Mouse (Mus musculus) G1E (cell line): ENCODE data around the gene Top3b. TPM values are rescaled to one million over a fixed set of nuclear protein-coding genes. Genes with fewer than 3 reads are reported as not detected.
A peak's percentile ranks its signal among the peaks of the same experiment; 100 is the strongest.

Experiments
- ATAC-seq: 2 replicates; pipeline ENCODE4 v1.8.0; 2016; ENCODE audit warnings: mild to moderate bottlenecking; ENCODE audit not compliant: insufficient number of reproducible peaks, poor library complexity, low FRiP score, severe bottlenecking; ENCODE audit errors: extremely low read depth
- DNase-seq: peaks from one replicate; pipeline ENCODE4 v3.0.0; 2012; ENCODE audit warnings: low spot score
- H3K27me3 ChIP-seq: 2 replicates; pipeline ENCODE4 v1.6.1; 2012; ENCODE audit warnings: mild to moderate bottlenecking, low read length, inconsistent platforms; ENCODE audit not compliant: insufficient read depth
- H3K36me3 ChIP-seq: replicated peaks from 2 replicates; pipeline ENCODE3; 2012; ENCODE audit warnings: mild to moderate bottlenecking, inconsistent platforms
- H3K4me1 ChIP-seq: 2 replicates; pipeline ENCODE4 v1.6.1; 2012; ENCODE audit warnings: low read depth, low read length, inconsistent platforms, mixed read lengths; ENCODE audit not compliant: insufficient read depth
- H3K4me3 ChIP-seq: 2 replicates; pipeline ENCODE4 v1.5.1; 2012; ENCODE audit warnings: low read depth, mild to moderate bottlenecking, inconsistent platforms, low read length, moderate library complexity, mixed read lengths
- H3K9me3 ChIP-seq: replicated peaks from 2 replicates; pipeline ENCODE4 v1.6.1; 2012; ENCODE audit warnings: inconsistent platforms
- CTCF ChIP-seq: IDR thresholded peaks from 2 replicates; pipeline ENCODE4 v1.5.1; 2012; ENCODE audit warnings: low read depth, low read length, inconsistent platforms, mixed read lengths
- GATA1 ChIP-seq: IDR thresholded peaks from 2 replicates; pipeline ENCODE4 v1.6.1; 2012; ENCODE audit warnings: borderline replicate concordance, low read length, inconsistent platforms, mixed read lengths
- GATA2 ChIP-seq: IDR thresholded peaks from 2 replicates; pipeline ENCODE4 v1.6.1; 2012; ENCODE audit warnings: low read depth, low read length, inconsistent platforms, borderline replicate concordance
- POLR2AphosphoS5 ChIP-seq: IDR thresholded peaks from 2 replicates; pipeline ENCODE4 v1.6.1; 2012; ENCODE audit warnings: low read depth, low read length, inconsistent platforms; ENCODE audit not compliant: insufficient replicate concordance
- TAL1 ChIP-seq: conservative IDR thresholded peaks from 2 replicates; pipeline ENCODE4 v1.6.1; 2012; ENCODE audit warnings: low read depth, low read length, inconsistent platforms, mixed read lengths
- polyA plus RNA-seq: library from polyadenylated mRNA; stranded (reverse); fragments of >175 nt; gene quantifications from 2 replicates; pipeline ENCODE4 v1.2.3, GENCODE M21; 2012
- total RNA-seq, 2 experiments: library from RNA; stranded (forward) in 1 of 2; stranded (reverse) in 1 of 2; fragments of 200-1000 nt in 1 of 2; fragments of >200 nt in 1 of 2; fragmentation: Nextera tagmentation in 1 of 2; gene quantifications; 2 replicates each; pipeline ENCODE4 v1.2.3; 2014 to 2017

Top3b gene
- total and polyA plus RNA-seq, 3 experiments = 24.7 to 96.6 (median 59.1) TPM

- H3K4me3 ChIP-seq = peak overlapping the region; percentile 74; the same call in 1 of the 2 replicates
- no peaks in the 10 kb centered on the region for H3K27me3 ChIP-seq
- H3K36me3 ChIP-seq = peaks cover 63% of the 10 kb centered on the region
- DNase-seq = no peak
- no peak for TF ChIP-seq CTCF
- TF ChIP-seq GATA2 = no peak
- no peak for TF ChIP-seq TAL1
- peaks cover 31% of the 10 kb centered on the region for H3K4me1 ChIP-seq
- H3K9me3 ChIP-seq = no peaks in the 10 kb centered on the region
- no peak for ATAC-seq
These were observed 25.5 kb downstream of the Top3b start for GRCm38 (mm10) chr16:16896015-16896381.

GRCm38 (mm10) chr16:16896382-16897055 is 26.0 kb downstream of the Top3b start, which contains the start of gene Ppm1f:
Gene Ppm1f, plus strand, starts transcription at chr16:16896469.
- Histone ChIP-seq H3K36me3 (peaks cover 58% of the 10 kb centered on the region), H3K9me3 (no peaks in the 10 kb centered on the region), H3K4me3 (peak within 1 kb of the TSS; percentile 74), H3K27me3 (no peaks in the 10 kb centered on the region), H3K4me1 (peaks cover 31% of the 10 kb centered on the region)
- DNase-seq = peak; percentile 93
- TF ChIP-seq TAL1 = no peak
- peak; percentile 79 for TF ChIP-seq CTCF
- peak; percentile 75 for ATAC-seq

DNA sequence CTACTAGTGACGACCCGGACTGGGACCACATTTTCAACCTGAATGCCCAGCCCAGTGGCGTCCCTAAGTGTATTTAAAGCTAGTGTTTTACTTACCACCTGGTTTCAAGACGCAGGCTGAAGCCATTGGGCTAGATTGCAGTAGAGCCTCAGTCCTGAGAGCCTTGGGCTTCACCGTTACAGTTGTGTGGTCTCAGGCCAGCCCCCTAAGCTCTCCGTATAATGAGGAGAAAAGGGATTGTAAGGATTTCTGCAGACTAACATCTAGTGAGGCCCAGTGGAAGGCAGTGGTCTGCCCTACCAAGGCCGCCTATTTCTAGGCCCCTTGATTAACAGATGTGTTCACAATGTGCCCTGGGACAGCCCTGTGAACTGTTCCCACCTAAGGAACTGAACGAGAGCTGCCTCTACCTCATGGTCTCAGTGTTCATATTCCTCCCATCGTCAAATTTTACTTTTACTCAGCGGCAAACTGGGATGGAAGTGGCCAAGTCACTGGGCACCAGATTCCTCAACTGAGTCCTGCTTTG is 26.6 kb downstream of the Top3b start:
- no peak for TF ChIP-seq TAL1
- no peak for TF ChIP-seq CTCF
- no peak for TF ChIP-seq POLR2AphosphoS5
- TF ChIP-seq GATA2 = no peak
- no peak for TF ChIP-seq GATA1
- peaks cover 56% of the 10 kb centered on the region for H3K36me3 ChIP-seq

DNA sequence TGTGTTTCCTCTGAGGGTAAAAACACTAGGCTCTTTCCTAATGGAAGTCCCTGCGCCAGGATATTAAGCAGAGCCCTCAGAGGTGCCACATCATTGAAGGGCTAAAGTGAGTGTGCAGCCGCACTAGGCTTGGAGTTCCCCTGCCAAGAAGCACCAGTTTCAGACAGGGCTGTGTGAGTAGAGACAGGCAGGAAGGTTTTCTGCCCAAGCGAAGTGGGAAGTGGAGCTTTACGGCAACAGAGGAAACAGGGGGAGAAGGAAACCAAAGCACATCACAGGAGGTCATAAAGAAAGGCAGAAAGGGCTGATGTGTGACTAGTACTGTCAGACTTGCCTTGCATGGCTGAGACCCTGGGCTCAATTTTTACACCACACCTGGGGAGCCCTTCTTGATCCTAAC is 31.8 kb downstream of the Top3b start:
- peaks cover 66% of the 10 kb centered on the region for H3K36me3 ChIP-seq
- no peaks in the 10 kb centered on the region for H3K27me3 ChIP-seq
- H3K9me3 ChIP-seq = no peaks in the 10 kb centered on the region
- DNase-seq = no peak
- no peak for ATAC-seq
- peaks cover 15% of the 10 kb centered on the region for H3K4me1 ChIP-seq
- H3K4me3 ChIP-seq = no peak overlapping the region
- TF ChIP-seq TAL1 (no peak), GATA2 (no peak), CTCF (no peak), GATA1 (no peak), POLR2AphosphoS5 (no peak)

More for the DNA sequence above, 26.6 kb downstream of the Top3b start:
- H3K27me3 ChIP-seq = no peaks in the 10 kb centered on the region
- H3K4me3 ChIP-seq = peak overlapping the region; percentile 74
- no peaks in the 10 kb centered on the region for H3K9me3 ChIP-seq
- peak; percentile 30 for DNase-seq
- peaks cover 31% of the 10 kb centered on the region for H3K4me1 ChIP-seq
- ATAC-seq = no peak

DNA sequence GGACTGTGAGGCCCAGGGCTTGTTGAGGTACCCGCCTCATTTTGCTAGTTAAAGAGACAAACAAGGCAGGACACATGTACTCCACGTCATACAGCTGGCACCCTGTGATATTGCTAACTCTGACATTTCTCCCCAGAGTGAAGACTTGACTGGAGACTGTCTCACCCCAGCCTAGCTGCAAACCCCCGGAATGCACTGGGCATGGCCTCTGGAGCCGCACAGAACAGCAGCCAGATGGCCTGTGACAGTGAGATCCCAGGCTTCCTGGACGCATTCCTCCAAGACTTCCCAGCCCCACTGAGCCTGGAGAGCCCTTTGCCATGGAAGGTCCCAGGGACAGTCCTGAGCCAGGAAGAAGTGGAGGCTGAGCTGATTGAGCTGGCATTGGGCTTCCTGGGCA is 32.7 kb downstream of the Top3b start:
- no peaks in the 10 kb centered on the region for H3K9me3 ChIP-seq
- H3K27me3 ChIP-seq = no peaks in the 10 kb centered on the region
- TF ChIP-seq GATA2 (no peak), POLR2AphosphoS5 (no peak), CTCF (no peak)
- H3K4me1 ChIP-seq = peaks cover 10% of the 10 kb centered on the region; the same call in 1 of the 2 replicates
- DNase-seq (no peak), ATAC-seq (no peak)
- no peak overlapping the region for H3K4me3 ChIP-seq
- H3K36me3 ChIP-seq = peaks cover 74% of the 10 kb centered on the region

GRCm38 (mm10) chr16:16907799-16908198 is 37.3 kb downstream of the Top3b start:
- H3K27me3 ChIP-seq = no peaks in the 10 kb centered on the region
- peaks cover 5% of the 10 kb centered on the region; the same call in 1 of the 2 replicates for H3K4me1 ChIP-seq
- TF ChIP-seq POLR2AphosphoS5 (no peak), CTCF (no peak), GATA2 (no peak), TAL1 (no peak), GATA1 (no peak)
- H3K9me3 ChIP-seq = no peaks in the 10 kb centered on the region
- no peak overlapping the region for H3K4me3 ChIP-seq
- no peak for ATAC-seq
- peaks cover 91% of the 10 kb centered on the region for H3K36me3 ChIP-seq
- no peak for DNase-seq
